Mouse (Mus musculus) CH12.LX (cell line): ENCODE measurements around the gene 1110017D15Rik.

Experiments used
- MEF2A ChIP-seq: IDR thresholded peaks from 2 replicates; pipeline ENCODE4 v1.6.1; 2014; ENCODE audit warnings: low read depth, mild to moderate bottlenecking, inconsistent platforms, low read length, improper control_type of control experiment, borderline replicate concordance
- POLR2AphosphoS2 ChIP-seq: IDR thresholded peaks from 2 replicates; pipeline ENCODE4 v1.6.1; 2011; ENCODE audit warnings: low read depth, low read length, improper control_type of control experiment

DNA sequence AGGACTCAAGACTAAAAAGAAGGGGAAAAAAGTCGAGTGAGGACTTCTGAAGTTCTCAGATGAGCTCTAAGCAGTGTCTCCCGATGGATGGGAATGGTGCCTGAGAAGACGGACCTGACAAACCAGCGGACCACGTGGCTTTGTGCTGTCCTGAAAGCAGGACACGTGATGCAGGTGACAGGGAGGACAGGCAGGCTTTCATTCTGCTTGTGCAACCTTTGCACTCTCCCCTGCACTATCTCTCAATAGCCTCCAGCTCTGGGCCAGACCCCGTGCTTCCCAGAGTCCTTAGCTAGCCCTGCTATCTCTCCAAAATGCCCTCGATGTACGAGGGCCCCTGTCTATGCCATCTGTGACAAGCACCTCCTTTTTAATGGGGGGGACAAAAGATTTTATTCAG, 7.7 kb upstream of the 1110017D15Rik start:
- no peak for TF ChIP-seq POLR2AphosphoS2
- no peak for TF ChIP-seq MEF2A
